Mouse (Mus musculus) thymus, adult 2 months (tissue): ENCODE data around the gene Cdh23.

Source experiments
- CTCF ChIP-seq: fragments of 200-500 bp; IDR thresholded peaks from 2 replicates; pipeline ENCODE4 v1.5.1; 2012; ENCODE audit warnings: mild to moderate bottlenecking, control low read depth, low read length, moderate library complexity, borderline replicate concordance; ENCODE audit not compliant: control insufficient read depth, poor library complexity, insufficient read depth; ENCODE audit errors: extremely low read depth
- POLR2A ChIP-seq: fragments of 200-500 bp; IDR thresholded peaks from 2 replicates; pipeline ENCODE4 v1.6.1; 2012; ENCODE audit warnings: mild to moderate bottlenecking, low read length, control low read depth, moderate library complexity; ENCODE audit not compliant: control insufficient read depth, poor library complexity, insufficient read depth; ENCODE audit errors: extremely low read depth

GRCm38 (mm10) chr10:60294621-60295020, 401.7 kb downstream of the Cdh23 start:
- TF ChIP-seq CTCF (no peak), POLR2A (no peak)
